Mouse (Mus musculus) cerebellum, adult 11 months (tissue): Measurements from ENCODE around the gene Slc25a48.

ENCODE experiments used
- DNase-seq: peaks from one replicate; pipeline ENCODE4 v3.0.0; 2022

Slc25a48 gene

DNA sequence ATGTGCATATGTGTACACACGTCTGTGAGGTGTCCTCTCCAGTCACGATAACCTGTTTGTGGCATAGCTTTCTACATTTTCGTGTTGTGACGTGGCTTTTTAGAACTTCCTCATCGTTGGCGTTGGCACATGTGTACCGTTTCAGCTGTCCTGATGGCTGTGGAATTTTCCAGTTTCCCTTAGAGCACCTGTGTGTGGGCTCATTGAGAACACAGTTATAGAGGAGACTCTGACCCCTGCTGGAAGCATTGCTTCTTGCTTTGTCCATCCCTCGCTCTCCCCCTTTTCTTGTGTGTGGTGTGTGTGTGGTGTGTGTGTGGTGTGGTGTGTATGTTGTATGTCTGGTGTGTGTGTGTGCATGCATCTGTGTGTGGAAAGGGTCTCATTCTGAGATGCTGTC lies 11.9 kb downstream of the Slc25a48 start:
- no peak for DNase-seq

DNA sequence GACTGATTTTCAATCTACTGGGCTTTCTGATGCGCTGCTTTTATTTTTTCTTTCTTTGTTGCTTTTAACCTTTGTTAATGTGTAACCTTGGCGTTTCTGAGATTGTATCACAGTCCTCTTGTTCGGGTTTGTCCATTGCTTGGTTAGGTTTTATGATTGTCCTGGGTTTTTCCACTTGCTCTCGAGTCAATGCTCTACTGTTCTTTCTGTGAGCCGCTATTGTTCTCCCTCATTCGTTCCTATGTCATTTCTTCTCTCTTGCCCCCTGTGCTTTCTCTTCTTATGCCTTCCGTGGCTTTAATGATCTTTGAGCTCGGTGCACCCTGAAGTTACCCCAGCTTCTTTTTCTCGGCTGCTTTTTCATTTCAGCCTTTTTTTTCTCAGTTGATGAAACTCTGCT lies 19.8 kb downstream of the Slc25a48 start:
- no peak for DNase-seq

- no peak for DNase-seq
Observed at GRCm38 (mm10) chr13:56461460-56461859, 23.3 kb downstream of the Slc25a48 start.

- DNase-seq, result no peak
Observed at GRCm38 (mm10) chr13:56462791-56463190, 24.6 kb downstream of the Slc25a48 start.

GRCm38 (mm10) chr13:56463261-56463660 lies 25.1 kb downstream of the Slc25a48 start:
- DNase-seq, result no peak

DNA sequence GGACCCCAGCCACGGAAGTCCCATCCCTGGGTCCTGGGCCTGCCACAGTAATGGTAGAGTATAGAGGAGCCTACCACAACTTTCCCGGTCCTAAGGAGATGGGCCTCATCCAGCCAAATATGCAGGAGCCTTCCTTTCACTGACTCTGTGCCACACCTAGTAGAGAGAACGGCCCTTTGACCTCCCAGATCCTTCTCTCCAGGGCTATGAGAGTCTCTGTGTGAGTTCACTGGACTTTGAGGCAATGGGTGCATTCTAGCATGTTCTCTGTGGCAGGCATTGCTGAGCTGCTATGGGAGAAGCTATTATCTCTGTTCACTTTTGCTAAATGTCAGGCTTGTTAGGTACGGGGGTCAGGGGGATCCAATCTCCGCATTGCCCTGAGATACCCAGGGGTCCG lies 25.6 kb downstream of the Slc25a48 start:
- no peak for DNase-seq

GRCm38 (mm10) chr13:56467786-56468185 lies 29.6 kb downstream of the Slc25a48 start:
- DNase-seq, result no peak

DNA sequence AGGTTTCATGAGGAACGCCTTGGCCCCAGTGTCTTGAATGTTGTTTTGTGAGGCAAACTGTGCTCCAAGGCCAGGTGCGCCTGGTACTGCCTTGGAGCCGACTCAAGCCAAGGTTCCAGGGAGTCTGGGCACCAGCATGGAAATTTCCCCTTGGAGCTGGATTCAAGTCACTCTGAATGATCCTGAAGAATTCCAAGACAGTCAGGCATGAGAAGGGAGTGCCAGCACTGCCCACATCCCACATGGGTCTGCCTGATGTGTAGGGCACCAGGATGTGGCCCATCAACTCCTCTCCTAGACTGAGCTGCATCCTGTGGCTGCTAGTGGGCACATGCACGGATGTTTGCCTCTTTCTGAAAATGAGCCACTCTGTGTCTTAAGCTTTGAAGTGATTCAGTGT lies 30.4 kb downstream of the Slc25a48 start:
- no peak for DNase-seq

DNA sequence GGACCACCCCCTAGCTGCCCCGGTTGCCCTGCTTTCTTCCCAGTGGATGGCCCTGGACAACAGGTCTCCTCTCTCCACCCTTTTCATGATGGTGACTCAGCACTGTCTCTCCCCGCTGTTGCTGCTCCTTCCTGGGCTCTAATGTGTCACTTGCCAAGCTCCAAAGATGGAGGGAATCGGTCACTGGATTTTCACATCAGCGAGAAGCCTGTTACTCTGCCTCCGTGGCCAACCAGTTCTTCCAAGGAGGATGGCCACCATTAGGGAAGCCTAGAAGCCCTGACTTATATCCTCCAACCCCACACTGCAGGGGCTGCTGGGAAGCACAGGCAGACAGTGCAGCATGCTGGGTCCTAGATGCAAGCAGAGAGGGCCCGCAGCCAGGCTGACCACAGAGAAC lies 33.1 kb downstream of the Slc25a48 start:
- no peak for DNase-seq

DNA sequence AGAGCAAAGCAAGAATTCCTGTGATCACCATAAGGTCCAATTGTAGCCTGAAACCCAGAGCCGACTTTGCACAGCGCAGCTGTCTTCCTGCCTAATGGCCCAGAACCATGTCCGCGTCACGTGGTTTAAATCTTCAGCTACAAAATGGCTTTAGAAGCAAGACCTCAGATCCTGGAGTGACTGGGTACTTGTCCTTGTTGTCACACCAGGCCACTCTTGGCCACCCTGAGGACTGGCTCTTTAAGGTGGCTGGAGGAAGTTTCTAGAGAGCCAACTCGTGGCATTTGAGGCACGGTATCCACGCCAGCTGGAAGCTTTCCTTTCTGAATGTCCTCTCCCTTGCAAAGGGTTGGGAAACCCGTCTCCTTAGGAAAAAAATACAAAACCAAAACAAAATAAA lies 33.8 kb downstream of the Slc25a48 start:
- DNase-seq, result no peak

DNA sequence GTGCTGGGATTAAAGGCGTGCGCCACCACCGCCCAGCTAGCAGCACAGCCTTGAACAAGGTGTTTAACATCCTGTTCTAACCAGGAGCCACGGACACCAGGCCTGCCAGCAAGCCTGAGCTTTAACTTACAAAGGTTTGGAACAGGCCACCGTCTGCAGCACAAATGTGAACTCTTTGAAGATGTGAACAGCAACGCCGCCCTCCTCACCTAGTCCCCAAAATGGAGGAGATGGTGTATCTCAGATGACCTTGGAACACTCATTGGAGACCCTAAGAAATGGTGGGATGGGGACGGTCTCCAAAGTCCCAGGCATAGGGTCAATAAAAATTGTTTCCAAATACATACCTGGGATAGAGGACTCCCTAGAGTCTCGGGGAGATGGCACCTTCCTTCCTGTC lies 34.5 kb downstream of the Slc25a48 start:
- no peak for DNase-seq

DNA sequence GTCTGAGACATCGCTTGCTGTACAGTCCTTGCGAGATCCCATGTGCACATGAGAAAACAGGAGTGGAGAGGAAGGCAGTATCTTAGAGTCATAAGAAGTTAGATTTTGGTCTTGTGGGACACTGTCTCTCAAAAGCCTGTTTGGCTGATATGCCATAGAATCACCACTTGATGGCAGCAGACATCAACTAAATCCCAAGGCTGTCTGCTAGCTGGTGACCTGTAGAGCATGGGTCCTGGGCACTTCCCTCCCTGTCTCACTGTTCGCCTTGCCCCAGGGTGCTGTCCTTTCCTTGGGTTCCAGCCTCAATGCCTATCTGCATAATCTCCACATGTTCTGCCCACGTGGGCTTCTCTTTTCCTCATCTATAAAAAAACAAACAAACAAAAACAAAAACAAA lies 37.2 kb downstream of the Slc25a48 start:
- peak; percentile 29 for DNase-seq

DNA sequence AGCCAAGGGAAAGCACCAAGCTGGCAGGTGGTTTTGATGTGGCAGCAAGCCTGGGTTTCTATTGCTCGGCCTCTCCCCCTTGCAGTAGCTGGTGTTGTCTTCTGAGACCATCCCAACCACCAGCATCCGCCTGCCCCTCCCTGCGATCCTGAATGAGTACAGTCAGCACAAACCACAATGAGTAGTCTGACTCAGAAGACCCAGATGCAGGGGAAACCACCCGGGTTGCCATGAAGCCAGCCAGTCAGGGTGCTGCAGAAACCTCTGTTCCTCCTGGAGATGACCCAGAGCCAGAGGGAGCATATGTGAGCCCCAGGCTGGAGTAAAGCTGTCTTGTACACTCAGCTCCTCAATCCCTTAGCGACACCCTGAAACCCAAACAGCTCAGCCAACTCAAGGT lies 38.6 kb downstream of the Slc25a48 start:
- no peak for DNase-seq

DNA sequence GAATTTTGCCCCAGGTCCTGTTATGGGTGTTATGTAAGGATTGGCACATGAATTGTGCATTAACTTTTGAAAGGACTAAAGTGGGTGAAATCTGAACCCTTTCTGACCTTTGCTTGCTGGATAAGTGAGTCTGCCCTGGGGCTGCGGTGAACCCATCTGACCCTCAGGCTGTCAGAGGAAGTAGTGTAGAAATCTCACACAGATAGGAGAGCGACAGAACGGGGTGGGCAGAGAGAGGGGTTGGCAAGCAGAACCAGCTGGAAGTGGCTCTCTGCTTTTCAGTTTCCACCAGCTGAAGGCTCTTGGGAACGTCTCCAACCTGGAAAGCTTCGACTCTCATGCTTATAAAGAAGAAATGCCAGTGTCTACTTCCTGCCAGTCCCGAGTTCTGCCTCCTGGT lies 39.1 kb downstream of the Slc25a48 start:
- no peak for DNase-seq

DNA sequence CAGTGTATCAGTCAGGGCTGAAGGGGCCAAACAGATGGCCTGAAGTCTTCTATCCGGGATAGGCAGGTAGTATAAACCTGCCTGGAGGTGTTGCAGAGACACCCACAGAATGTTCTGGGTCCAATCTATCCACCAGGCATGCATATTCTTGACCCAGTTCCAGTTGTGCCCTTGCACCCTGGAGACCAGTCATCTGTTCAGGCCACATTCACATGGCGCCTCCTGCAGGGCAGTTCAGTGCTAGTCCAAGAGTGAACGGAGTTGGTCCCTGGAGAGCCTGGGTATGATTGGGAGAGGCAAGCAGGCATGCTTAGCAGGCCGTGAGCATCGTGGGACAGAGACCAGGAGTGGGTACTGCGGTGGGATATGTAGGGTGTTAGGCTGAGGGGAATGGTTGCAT lies 39.9 kb downstream of the Slc25a48 start:
- no peak for DNase-seq

DNA sequence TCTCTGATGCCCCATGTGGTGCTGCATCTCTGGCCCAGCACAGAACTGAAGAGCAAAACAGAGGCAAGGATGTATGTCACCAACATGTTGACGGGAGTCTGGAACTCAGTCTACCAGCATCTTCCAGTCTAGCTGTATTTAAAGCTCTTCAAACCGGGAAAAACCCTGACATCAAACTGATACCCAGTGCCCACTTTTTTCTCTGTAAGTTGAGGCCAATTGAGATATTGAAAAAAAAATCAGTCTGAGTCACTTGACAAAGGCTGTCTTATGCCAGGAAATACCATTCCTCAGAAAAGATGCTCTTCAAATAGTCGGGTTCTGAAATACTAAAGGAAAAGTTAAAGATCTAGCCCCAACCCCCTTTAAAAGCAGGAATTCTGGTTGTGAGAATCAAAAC lies 44.0 kb downstream of the Slc25a48 start, which contains the start of gene Il9:
Gene Il9, minus strand, starts transcription at position 101 of the 400 bp plus-strand sequence.
- no peak for DNase-seq

- DNase-seq, result no peak
Observed at GRCm38 (mm10) chr13:56488012-56488411, 49.9 kb downstream of the Slc25a48 start.

- no peak for DNase-seq
Observed at GRCm38 (mm10) chr13:56494440-56494839, 56.3 kb downstream of the Slc25a48 start.

GRCm38 (mm10) chr13:56500132-56500531 lies 62.0 kb downstream of the Slc25a48 start:
- DNase-seq, result no peak

- no peak for DNase-seq
Observed at GRCm38 (mm10) chr13:56500636-56501035, 62.5 kb downstream of the Slc25a48 start.

- no peak for DNase-seq
Observed at GRCm38 (mm10) chr13:56501866-56502420, 63.8 kb downstream of the Slc25a48 start.

- no peak for DNase-seq
Observed at GRCm38 (mm10) chr13:56506871-56507496, 68.8 kb downstream of the Slc25a48 start.

DNA sequence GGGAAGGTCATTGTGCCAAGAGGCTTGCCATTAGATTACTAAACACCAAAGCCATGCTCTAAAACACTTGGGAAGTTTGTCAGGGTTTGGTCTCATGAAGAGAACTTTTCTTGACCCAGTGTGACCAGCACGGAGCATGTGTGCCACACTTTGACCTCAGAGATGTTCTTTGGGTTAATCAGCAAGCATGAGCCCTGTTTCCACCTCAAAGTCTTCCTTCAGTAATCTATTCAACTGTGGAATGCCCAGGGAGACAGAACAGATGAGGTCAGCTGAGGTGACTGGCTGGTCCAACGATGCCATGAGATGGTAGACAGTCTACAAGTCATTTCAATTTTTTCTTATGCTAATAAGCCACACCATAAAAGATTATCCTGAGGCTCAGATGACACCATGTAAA lies 71.6 kb downstream of the Slc25a48 start:
- no peak for DNase-seq

GRCm38 (mm10) chr13:56513595-56513994 lies 75.4 kb downstream of the Slc25a48 start:
- DNase-seq, result no peak

- DNase-seq, result no peak
Observed at GRCm38 (mm10) chr13:56516311-56516710, 78.2 kb downstream of the Slc25a48 start.
